8 mouse cellular contexts compared by ENCODE assay signal in genomic region chr14:19905615-19906014, GRCm38 (mm10).
DNase-seq lines count a peak whose midpoint lies in the region; ATAC-seq and TF ChIP-seq lines count a peak whose summit lies in the region.

No protein-coding gene starts in this region.

- H3K27ac ChIP-seq in forebrain, postnatal 0 days (ENCODE audit: low read depth, low read length) = peak overlapping the region; percentile 66

- 0 out of 2 replicates have a peak, but pooled peaks cover 3% of the 10 kb centered on the region for H3K36me3 ChIP-seq in forebrain, postnatal 0 days (ENCODE audit: insufficient read depth)

- no peak for TF ChIP-seq CTCF in forebrain, postnatal 0 days (IDR thresholded peaks at IDR 0.05; ENCODE audit: low read depth)

- H3K9ac ChIP-seq in forebrain, postnatal 0 days = no peak overlapping the region

- peak; percentile 12 for DNase-seq in 3T3-L1 (ENCODE audit: low read depth, low spot score)
- DNase-seq in adrenal gland, postnatal 36 days = peak; percentile 46 to 60
- DNase-seq in forebrain, postnatal 0 days = peak; percentile 77
- DNase-seq in heart, postnatal 4 days = peak; percentile 86
- peak; percentile 37 for DNase-seq in left cerebral cortex, adult 11 months (ENCODE audit: low spot score)
- DNase-seq in embryo, embryonic 9.5 days (ENCODE audit: extremely low spot score) = no peak
- DNase-seq in B cell, adult 2 months = no peak

- no peaks in the 10 kb centered on the region for H3K9me3 ChIP-seq in forebrain, postnatal 0 days (ENCODE audit: low read length)

- H3K4me2 ChIP-seq in forebrain, postnatal 0 days (ENCODE audit: low read depth) = no peak overlapping the region; the same call in 1 of the 2 replicates

- 14% methylated on average over 5 of the region's 5 CpGs for WGBS in forebrain, postnatal 0 days

- peak; percentile 85 for ATAC-seq in forebrain, postnatal 0 days
- peak; percentile 37 for ATAC-seq in megakaryocyte-erythroid progenitor cell, adult 5-6 weeks (replicated peaks; ENCODE audit: low FRiP score, low TSS enrichment, poor library complexity, severe bottlenecking)

- peaks cover 14% of the 10 kb centered on the region; the same call in 1 of the 2 replicates for H3K4me1 ChIP-seq in forebrain, postnatal 0 days (ENCODE audit: insufficient read depth)

- no peaks in the 10 kb centered on the region for H3K27me3 ChIP-seq in forebrain, postnatal 0 days (ENCODE audit: insufficient read depth, low read length)

- H3K4me3 ChIP-seq in forebrain, postnatal 0 days (ENCODE audit: low read depth, low read length) = no peak overlapping the region

Comparison
In these comparisons a context has a peak if more than half of its experiments do, and no peak if none do; other contexts are left out.
1. DNase-seq: peak in 3T3-L1 (single experiment), adrenal gland, postnatal 36 days (2 of 2), forebrain, postnatal 0 days (single experiment), heart, postnatal 4 days (single experiment) and left cerebral cortex, adult 11 months (single experiment); none in embryo, embryonic 9.5 days (single experiment) and B cell, adult 2 months (0 of 2).